Mouse (Mus musculus) CH12.LX (cell line): Measurements from ENCODE around the gene Myo15b. TPM values are rescaled to one million over a fixed set of nuclear protein-coding genes. Genes with fewer than 3 reads are reported as not detected.
A peak's percentile ranks its signal among the peaks of the same experiment; 100 is the strongest.

ENCODE experiments used
- DNase-seq: peaks from one replicate; pipeline ENCODE4 v3.0.0-alpha.2; 2013; ENCODE audit errors: extremely low read depth
- H3K27ac ChIP-seq: 2 replicates; pipeline ENCODE4 v1.5.1; 2012; ENCODE audit warnings: low read depth, mild to moderate bottlenecking, control low read depth, moderate library complexity; ENCODE audit not compliant: insufficient read depth
- H3K27me3 ChIP-seq: replicated peaks from 2 replicates; pipeline ENCODE3; 2012; ENCODE audit warnings: inconsistent platforms
- H3K36me3 ChIP-seq, 2 experiments: replicated peaks in 1 of 2; 2 replicates each; pipeline versions ENCODE3 to v1.6.1; 2012; ENCODE audit warnings: inconsistent platforms in 1 of 2, low read length in 1 of 2, mild to moderate bottlenecking in 1 of 2, mixed read lengths in 1 of 2, moderate library complexity in 1 of 2; ENCODE audit not compliant: control insufficient read depth in 1 of 2, insufficient read depth in 1 of 2
- H3K4me1 ChIP-seq, 2 experiments: 2 replicates each; pipeline ENCODE4 v1.6.1; 2012; ENCODE audit warnings: inconsistent platforms in 1 of 2, moderate library complexity in 1 of 2; ENCODE audit not compliant: insufficient read depth in 2 of 2, control insufficient read depth in 1 of 2
- H3K4me2 ChIP-seq: 2 replicates; pipeline ENCODE4 v1.6.1; 2012; ENCODE audit warnings: low read depth, mild to moderate bottlenecking, control low read depth; ENCODE audit not compliant: poor library complexity, insufficient read depth, severe bottlenecking
- H3K4me3 ChIP-seq, 3 experiments: fragments of 150-350 bp in 1 of 3; sonication (generic) in 1 of 3; replicated peaks in 1 of 3; 2 replicates each; pipeline versions ENCODE3 to v1.5.1; 2011 to 2012; ENCODE audit warnings: low read depth in 2 of 3, low read length in 2 of 3, mild to moderate bottlenecking in 2 of 3, moderate library complexity in 2 of 3, control low read depth in 1 of 3, improper control_type of control experiment in 1 of 3, inconsistent platforms in 1 of 3, mixed read lengths in 1 of 3; ENCODE audit not compliant: poor library complexity in 1 of 3
- H3K79me2 ChIP-seq: replicated peaks from 2 replicates; pipeline ENCODE4 v1.6.1; 2012; ENCODE audit warnings: mild to moderate bottlenecking, moderate library complexity; ENCODE audit not compliant: control insufficient read depth, poor library complexity, insufficient read depth, severe bottlenecking; ENCODE audit errors: extremely low read depth
- H3K9ac ChIP-seq: 2 replicates; pipeline ENCODE4 v1.6.1; 2012; ENCODE audit warnings: low read depth, mild to moderate bottlenecking, control low read depth, moderate library complexity; ENCODE audit not compliant: insufficient read depth
- H3K9me3 ChIP-seq: replicated peaks from 2 replicates; pipeline ENCODE3; 2012; ENCODE audit warnings: low read length, inconsistent platforms, mixed read lengths
- BHLHE40 ChIP-seq: IDR thresholded peaks from 2 replicates; pipeline ENCODE4 v1.6.1; 2011; ENCODE audit warnings: mild to moderate bottlenecking, low read depth, low read length, improper control_type of control experiment
- CHD1 ChIP-seq: IDR thresholded peaks from 2 replicates; pipeline ENCODE4 v1.6.1; 2012; ENCODE audit warnings: low read depth, low read length, improper control_type of control experiment, inconsistent platforms
- CHD2 ChIP-seq: IDR thresholded peaks from 2 replicates; pipeline ENCODE4 v1.6.1; 2011; ENCODE audit warnings: low read length, improper control_type of control experiment
- CTCF ChIP-seq, 2 experiments: IDR thresholded peaks in 1 of 2; conservative IDR thresholded peaks in 1 of 2; 2 replicates each; pipeline ENCODE4 v1.5.1; 2011 to 2012; ENCODE audit warnings: low read depth in 2 of 2, low read length in 2 of 2, improper control_type of control experiment in 1 of 2, inconsistent platforms in 1 of 2, mild to moderate bottlenecking in 1 of 2, moderate library complexity in 1 of 2
- E2F4 ChIP-seq: IDR thresholded peaks from 2 replicates; pipeline ENCODE4 v1.6.1; 2011; ENCODE audit warnings: low read depth, low read length, improper control_type of control experiment; ENCODE audit not compliant: insufficient replicate concordance
- ELF1 ChIP-seq: IDR thresholded peaks from 2 replicates; pipeline ENCODE4 v1.6.1; 2014; ENCODE audit warnings: low read depth, mild to moderate bottlenecking, inconsistent platforms, low read length, improper control_type of control experiment
- EP300 ChIP-seq: IDR thresholded peaks from 2 replicates; pipeline ENCODE4 v1.6.1; 2011; ENCODE audit warnings: low read length, improper control_type of control experiment
- ETS1 ChIP-seq: conservative IDR thresholded peaks from 2 replicates; pipeline ENCODE4 v1.6.1; 2012; ENCODE audit warnings: low read depth, mild to moderate bottlenecking, inconsistent platforms, low read length, improper control_type of control experiment, moderate library complexity
- GABPA ChIP-seq: IDR thresholded peaks from 2 replicates; pipeline ENCODE4 v1.6.1; 2012; ENCODE audit warnings: low read depth, low read length, improper control_type of control experiment, inconsistent platforms; ENCODE audit not compliant: insufficient replicate concordance
- HCFC1 ChIP-seq: IDR thresholded peaks from 2 replicates; pipeline ENCODE4 v1.6.1; 2012; ENCODE audit warnings: low read depth, mild to moderate bottlenecking, inconsistent platforms, low read length, improper control_type of control experiment
- IRF4 ChIP-seq: IDR thresholded peaks from 2 replicates; pipeline ENCODE4 v1.6.1; 2014; ENCODE audit warnings: low read depth, mild to moderate bottlenecking, inconsistent platforms, low read length, improper control_type of control experiment
- JUN ChIP-seq: IDR thresholded peaks from 2 replicates; pipeline ENCODE4 v1.6.1; 2011; ENCODE audit warnings: low read depth, mild to moderate bottlenecking, low read length, improper control_type of control experiment, moderate library complexity; ENCODE audit not compliant: insufficient read depth
- JUND ChIP-seq: conservative IDR thresholded peaks from 2 replicates; pipeline ENCODE4 v1.6.1; 2011; ENCODE audit warnings: low read depth, low read length, improper control_type of control experiment
- KAT2A ChIP-seq: IDR thresholded peaks from 2 replicates; pipeline ENCODE4 v1.6.1; 2012; ENCODE audit warnings: low read length, improper control_type of control experiment, inconsistent platforms; ENCODE audit not compliant: insufficient replicate concordance
- MAFK ChIP-seq: IDR thresholded peaks from 2 replicates; pipeline ENCODE4 v1.6.1; 2011; ENCODE audit warnings: low read length, improper control_type of control experiment; ENCODE audit not compliant: insufficient replicate concordance
- MAX ChIP-seq: IDR thresholded peaks from 2 replicates; pipeline ENCODE4 v1.6.1; 2011; ENCODE audit warnings: low read length, improper control_type of control experiment
- MAZ ChIP-seq: IDR thresholded peaks from 2 replicates; pipeline ENCODE4 v1.6.1; 2012; ENCODE audit warnings: low read depth, mild to moderate bottlenecking, inconsistent platforms, low read length, improper control_type of control experiment, moderate library complexity
- MEF2A ChIP-seq: IDR thresholded peaks from 2 replicates; pipeline ENCODE4 v1.6.1; 2014; ENCODE audit warnings: low read depth, mild to moderate bottlenecking, inconsistent platforms, low read length, improper control_type of control experiment, borderline replicate concordance
- MXI1 ChIP-seq: IDR thresholded peaks from 2 replicates; pipeline ENCODE4 v1.6.1; 2011; ENCODE audit warnings: mild to moderate bottlenecking, low read depth, low read length, improper control_type of control experiment
- MYC ChIP-seq: IDR thresholded peaks from 2 replicates; pipeline ENCODE4 v1.6.1; 2011; ENCODE audit warnings: low read depth, mild to moderate bottlenecking, improper control_type of control experiment, low read length
- NELFE ChIP-seq: IDR thresholded peaks from 2 replicates; pipeline ENCODE4 v1.6.1; 2011; ENCODE audit warnings: low read depth, low read length, improper control_type of control experiment
- NRF1 ChIP-seq: IDR thresholded peaks from 2 replicates; pipeline ENCODE4 v1.6.1; 2014; ENCODE audit warnings: low read depth, mild to moderate bottlenecking, inconsistent platforms, low read length, improper control_type of control experiment, moderate library complexity
- PAX5 ChIP-seq: IDR thresholded peaks from 2 replicates; pipeline ENCODE4 v1.6.1; 2012; ENCODE audit warnings: low read length, inconsistent platforms, mixed read lengths
- POLR2A ChIP-seq: IDR thresholded peaks from 2 replicates; pipeline ENCODE4 v1.6.1; 2011; ENCODE audit warnings: low read depth, mild to moderate bottlenecking, improper control_type of control experiment, low read length
- POLR2AphosphoS2 ChIP-seq: IDR thresholded peaks from 2 replicates; pipeline ENCODE4 v1.6.1; 2011; ENCODE audit warnings: low read depth, low read length, improper control_type of control experiment
- RAD21 ChIP-seq: IDR thresholded peaks from 2 replicates; pipeline ENCODE4 v1.6.1; 2011; ENCODE audit warnings: low read depth, mild to moderate bottlenecking, low read length, improper control_type of control experiment, moderate library complexity
- RCOR1 ChIP-seq: conservative IDR thresholded peaks from 2 replicates; pipeline ENCODE4 v1.6.1; 2012; ENCODE audit warnings: low read depth, mild to moderate bottlenecking, inconsistent platforms, low read length, improper control_type of control experiment
- SIN3A ChIP-seq: IDR thresholded peaks from 2 replicates; pipeline ENCODE4 v1.6.1; 2012; ENCODE audit warnings: low read length, improper control_type of control experiment, inconsistent platforms
- SMC3 ChIP-seq: IDR thresholded peaks from 2 replicates; pipeline ENCODE4 v1.6.1; 2011; ENCODE audit warnings: low read depth, low read length, improper control_type of control experiment
- TBP ChIP-seq: conservative IDR thresholded peaks from 2 replicates; pipeline ENCODE4 v1.6.1; 2011; ENCODE audit warnings: low read depth, low read length, improper control_type of control experiment
- TCF12 ChIP-seq: IDR thresholded peaks from 2 replicates; pipeline ENCODE4 v1.6.1; 2014; ENCODE audit warnings: low read depth, mild to moderate bottlenecking, inconsistent platforms, low read length, improper control_type of control experiment
- UBTF ChIP-seq: IDR thresholded peaks from 2 replicates; pipeline ENCODE4 v1.6.1; 2012; ENCODE audit warnings: low read depth, mild to moderate bottlenecking, inconsistent platforms, low read length, improper control_type of control experiment, moderate library complexity
- USF1 ChIP-seq: IDR thresholded peaks from 2 replicates; pipeline ENCODE4 v1.6.1; 2014; ENCODE audit warnings: low read depth, mild to moderate bottlenecking, inconsistent platforms, low read length, improper control_type of control experiment
- USF2 ChIP-seq: conservative IDR thresholded peaks from 2 replicates; pipeline ENCODE4 v1.6.1; 2011; ENCODE audit warnings: low read depth, low read length, improper control_type of control experiment
- ZC3H11A ChIP-seq: IDR thresholded peaks from 2 replicates; pipeline ENCODE4 v1.6.1; 2012; ENCODE audit warnings: low read depth, mild to moderate bottlenecking, inconsistent platforms, low read length, improper control_type of control experiment
- ZKSCAN1 ChIP-seq: IDR thresholded peaks from 2 replicates; pipeline ENCODE4 v1.6.1; 2012; ENCODE audit warnings: low read depth, inconsistent platforms, low read length, improper control_type of control experiment, borderline replicate concordance
- ZMIZ1 ChIP-seq: IDR thresholded peaks from 2 replicates; pipeline ENCODE4 v1.6.1; 2012; ENCODE audit warnings: low read depth, mild to moderate bottlenecking, inconsistent platforms, low read length, improper control_type of control experiment
- ZNF384 ChIP-seq: IDR thresholded peaks from 2 replicates; pipeline ENCODE4 v1.6.1; 2012; ENCODE audit warnings: low read depth, low read length, improper control_type of control experiment, inconsistent platforms
- dilution Hi-C: fragments of 300-500 bp; cut with MboI; formaldehyde crosslinking; loops from 2 replicates; pipeline ENCODE4 v1.14.3; 2020; ENCODE audit warnings: low sequenced_read_pairs; ENCODE audit not compliant: extremely low pct_unique_long_range_greater_than_20kb, extremely low pct_ligation_motif_present
- in situ Hi-C: fragments of 300-500 bp; cut with MboI; formaldehyde crosslinking; loops from 3 replicates; pipeline ENCODE4 v1.14.3; 2019; ENCODE audit warnings: low sequenced_read_pairs, low pct_ligation_motif_present, low pct_unique_long_range_greater_than_20kb, mixed read lengths
- polyA plus RNA-seq: library from polyadenylated mRNA; unstranded; fragments of >175 nt; gene quantifications from 2 replicates; pipeline ENCODE4 v1.2.1, GENCODE M21; 2012; ENCODE audit warnings: low read depth; ENCODE audit not compliant: insufficient read length
- total RNA-seq, 2 experiments: library from RNA; depleted of rRNA; stranded (reverse); fragments of 300-350 nt in 1 of 2; fragments of >200 nt in 1 of 2; gene quantifications; 2 replicates each; pipeline ENCODE4 v1.2.3; 2012 to 2014

Gene Myo15b
- total and polyA plus RNA-seq, 3 experiments, result 0.21 to 0.43 TPM; not detected in 1

- peaks cover 24 to 44% of the 10 kb centered on the region in 2 experiments for H3K36me3 ChIP-seq
- in situ Hi-C loops (loop anchor here (5.0 kb wide), 1 partner anchor 74 kb away; no protein-coding TSS in a partner anchor), dilution Hi-C loops (no loop called here)
- peak within 1 kb of the TSS; percentile 88 for H3K9ac ChIP-seq
- peak within 1 kb of the TSS; percentile 99 for H3K4me2 ChIP-seq
- no peak for TF ChIP-seq EP300
- no peak for TF ChIP-seq RAD21
- peak; percentile 74 for TF ChIP-seq MAZ
- peak; percentile 100 for TF ChIP-seq SIN3A
- no peak for TF ChIP-seq USF1
- TF ChIP-seq MYC, result peak; percentile 81
- TF ChIP-seq JUN, result peak; percentile 74
- no peak for TF ChIP-seq ETS1
- TF ChIP-seq UBTF, result no peak
- peak; percentile 84 for TF ChIP-seq NELFE
- TF ChIP-seq CTCF (conservative IDR thresholded peaks at IDR 0.05 in 1 of 2, IDR thresholded peaks at IDR 0.05 in 1 of 2; ENCODE audit: low read depth in 2 of 2, low read length in 2 of 2), result no peak
- peak; percentile 55 for TF ChIP-seq BHLHE40
- TF ChIP-seq TBP, result peak; percentile 91
- peak; percentile 91; the same call in 1 of the 2 replicates for TF ChIP-seq KAT2A
- TF ChIP-seq HCFC1, result peak; percentile 96
- peak; percentile 73; the same call in 1 of the 2 replicates for TF ChIP-seq E2F4
- peak; percentile 98 for TF ChIP-seq MEF2A
- no peak for TF ChIP-seq CHD1
- TF ChIP-seq POLR2AphosphoS2, result peak; percentile 81; the same call in 1 of the 2 replicates
- TF ChIP-seq PAX5, result no peak
- TF ChIP-seq POLR2A, result peak; percentile 91
- TF ChIP-seq JUND, result peak; percentile 78
- peak; percentile 92 for TF ChIP-seq CHD2
- TF ChIP-seq ZC3H11A, result no peak
- TF ChIP-seq SMC3, result no peak
- TF ChIP-seq USF2, result no peak
- TF ChIP-seq MAFK, result no peak; the same call in 1 of the 2 replicates
- no peak for TF ChIP-seq ZNF384
- TF ChIP-seq RCOR1, result no peak
- TF ChIP-seq ZMIZ1, result peak; percentile 77; the same call in 1 of the 2 replicates
- TF ChIP-seq GABPA, result peak; percentile 40; the same call in 1 of the 2 replicates
- peak; percentile 95 for TF ChIP-seq MXI1
- TF ChIP-seq ELF1, result peak; percentile 100
- TF ChIP-seq TCF12, result peak; percentile 75; the same call in 1 of the 2 replicates
- peak; percentile 78 for TF ChIP-seq IRF4
- peak; percentile 82 for TF ChIP-seq MAX
- peak; percentile 51 for TF ChIP-seq NRF1
- no peak for TF ChIP-seq ZKSCAN1
- H3K4me1 ChIP-seq, result peaks cover 25 to 61% of the 10 kb centered on the region in 2 experiments
- peak within 1 kb of the TSS; percentile 38 for H3K27ac ChIP-seq
- peak within 1 kb of the TSS; percentile 82 to 96 (median 93) for H3K4me3 ChIP-seq
- DNase-seq, result peak; percentile 100
- no peaks in the 10 kb centered on the region for H3K9me3 ChIP-seq
- H3K79me2 ChIP-seq, result peaks cover 48% of the 10 kb centered on the region
- H3K27me3 ChIP-seq, result no peaks in the 10 kb centered on the region
Observed at GRCm38 (mm10) chr11:115933108-115933746, 75.0 kb downstream of the Myo15b start, which contains the start of the genes Sap30bp and Recql5. Gene Sap30bp (plus strand): TSS chr11:115933282. Gene Recql5 (minus strand): TSS chr11:115933477.
